Mouse (Mus musculus): Measurements from ENCODE around the gene Rpusd1.

- TF ChIP-seq CTCF (IDR thresholded peaks at IDR 0.05; ENCODE audit: low read depth) (no peak), EP300 (IDR thresholded peaks at IDR 0.05; ENCODE audit: low read depth) (no peak)
Measured at GRCm38 (mm10) chr17:25769331-25769730, 41.9 kb downstream of the Rpusd1 start.

All from liver, postnatal 0 days (tissue).